ENCODE assay signal across 12 mouse cellular contexts in the genomic region with DNA sequence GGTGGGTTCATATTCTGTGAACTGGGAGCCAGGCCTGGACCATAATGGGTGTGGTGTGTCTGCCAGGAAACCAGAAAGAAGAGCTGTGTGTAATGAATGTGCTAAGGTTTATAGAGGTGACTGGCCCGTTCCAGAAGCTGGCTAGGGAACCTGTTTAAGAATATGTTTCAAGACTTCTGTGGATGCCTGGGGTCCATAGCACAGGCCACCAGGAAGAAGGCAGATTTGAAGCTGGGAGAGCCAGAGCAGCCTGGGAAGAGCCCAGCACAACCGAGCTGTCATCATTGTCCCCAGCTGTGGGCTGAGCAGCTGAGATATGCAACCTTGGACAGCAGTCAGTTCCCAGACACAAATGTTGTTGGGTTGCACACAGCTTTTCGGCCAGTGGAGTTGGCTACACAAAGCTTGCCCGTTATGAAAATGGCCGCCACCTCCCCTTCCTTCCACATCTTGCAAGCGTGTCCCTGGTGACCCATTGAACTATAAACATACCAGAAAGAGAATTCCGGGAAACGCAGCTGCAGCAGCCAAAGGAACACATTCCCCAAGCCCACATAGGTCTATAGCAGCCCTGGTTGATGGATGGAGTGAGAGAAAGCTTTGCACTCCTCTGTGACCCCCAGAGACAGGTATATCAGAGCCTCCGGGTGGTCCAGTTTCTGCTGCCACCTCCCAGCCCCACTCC. TPM values are rescaled to one million over a fixed set of nuclear protein-coding genes. Genes with fewer than 3 reads are reported as not detected.
DNase-seq lines count a peak whose midpoint lies in the region; ATAC-seq lines count a peak whose summit lies in the region.
"Had no signal": no experiment of that assay in that cellular context is flagged by ENCODE, and none has a peak within 500 bp of the region (broad histone marks: within the 10 kb centered on the region; RNA-seq: fewer than 3 reads in every experiment).

No protein-coding gene starts in this region.

- H3K27me3 ChIP-seq in kidney, embryonic 14.5 days (ENCODE audit: control insufficient read depth, insufficient read depth, low read length) = no peaks in the 10 kb centered on the region
- no peaks in the 10 kb centered on the region for H3K27me3 ChIP-seq in neural tube, embryonic 13.5 days
- H3K27me3 ChIP-seq in embryonic facial prominence, embryonic 15.5 days = no peaks in the 10 kb centered on the region
- H3K27me3 ChIP-seq in limb, embryonic 15.5 days = no peaks in the 10 kb centered on the region
- no peaks in the 10 kb centered on the region for H3K27me3 ChIP-seq in midbrain, embryonic 10.5 days (ENCODE audit: low read depth, poor library complexity, severe bottlenecking)
- H3K27me3 ChIP-seq: midbrain, embryonic 12.5 days had no signal

- no peak overlapping the region for H3K4me2 ChIP-seq in kidney, embryonic 14.5 days (replicated peaks; ENCODE audit: low read depth, low read length)
- H3K4me2 ChIP-seq in neural tube, embryonic 13.5 days = no peak overlapping the region
- no peak overlapping the region for H3K4me2 ChIP-seq in embryonic facial prominence, embryonic 15.5 days (replicated peaks)
- H3K4me2 ChIP-seq in limb, embryonic 15.5 days = peak overlapping the region; percentile 17; the same call in 1 of the 2 replicates
- H3K4me2 ChIP-seq: hindbrain, embryonic 13.5 days; midbrain, embryonic 12.5 days had no signal

- no peaks in the 10 kb centered on the region for H3K4me1 ChIP-seq in kidney, embryonic 14.5 days (ENCODE audit: control insufficient read depth, insufficient read depth, low read length)
- peaks cover 11% of the 10 kb centered on the region; the same call in 1 of the 2 replicates for H3K4me1 ChIP-seq in neural tube, embryonic 13.5 days (replicated peaks)
- peaks cover 21% of the 10 kb centered on the region for H3K4me1 ChIP-seq in embryonic facial prominence, embryonic 15.5 days
- peaks cover 36% of the 10 kb centered on the region for H3K4me1 ChIP-seq in limb, embryonic 15.5 days
- H3K4me1 ChIP-seq in midbrain, embryonic 10.5 days = peaks cover 12% of the 10 kb centered on the region

- 61% methylated on average over 9 of the region's 9 CpGs for WGBS in kidney, embryonic 14.5 days
- WGBS in neural tube, embryonic 13.5 days = 54% methylated on average over 9 of the region's 9 CpGs
- WGBS in embryonic facial prominence, embryonic 15.5 days = 56% methylated on average over 9 of the region's 9 CpGs
- 30% methylated on average over 9 of the region's 9 CpGs for WGBS in limb, embryonic 15.5 days
- WGBS in midbrain, embryonic 10.5 days = 87% methylated on average over 9 of the region's 9 CpGs

- no peak overlapping the region for H3K4me3 ChIP-seq in kidney, embryonic 14.5 days (ENCODE audit: low read length)
- no peak overlapping the region for H3K4me3 ChIP-seq in neural tube, embryonic 13.5 days
- H3K4me3 ChIP-seq in embryonic facial prominence, embryonic 15.5 days (replicated peaks) = no peak overlapping the region
- no peak overlapping the region for H3K4me3 ChIP-seq in limb, embryonic 15.5 days
- no peak overlapping the region for H3K4me3 ChIP-seq in midbrain, embryonic 10.5 days
- H3K4me3 ChIP-seq: erythroblast, embryonic 14.5 days; hindbrain, embryonic 13.5 days; midbrain, embryonic 12.5 days had no signal

- no peak for DNase-seq in kidney, adult 8-10 months
- no peak for DNase-seq in neural tube, embryonic 10.5 days (ENCODE audit: extremely low spot score, low spot score)
- DNase-seq in midbrain, embryonic 10.5 days (ENCODE audit: low spot score) = no peak
- no peak for DNase-seq in right cerebral cortex, postnatal 14 days
- DNase-seq: cerebellum, adult 2 months had no signal

- H3K36me3 ChIP-seq in kidney, embryonic 14.5 days (ENCODE audit: control insufficient read depth, insufficient read depth, low read length) = no peaks in the 10 kb centered on the region
- no peaks in the 10 kb centered on the region for H3K36me3 ChIP-seq in neural tube, embryonic 13.5 days
- no peaks in the 10 kb centered on the region for H3K36me3 ChIP-seq in embryonic facial prominence, embryonic 15.5 days
- no peaks in the 10 kb centered on the region for H3K36me3 ChIP-seq in limb, embryonic 15.5 days
- H3K36me3 ChIP-seq in midbrain, embryonic 10.5 days = no peaks in the 10 kb centered on the region
- H3K36me3 ChIP-seq: hindbrain, embryonic 13.5 days; midbrain, embryonic 12.5 days had no signal

- no peak overlapping the region for H3K9ac ChIP-seq in kidney, embryonic 14.5 days (ENCODE audit: low read depth, low read length)
- no peak overlapping the region for H3K9ac ChIP-seq in neural tube, embryonic 13.5 days
- H3K9ac ChIP-seq in embryonic facial prominence, embryonic 15.5 days = no peak overlapping the region
- no peak overlapping the region for H3K9ac ChIP-seq in limb, embryonic 15.5 days
- H3K9ac ChIP-seq: hindbrain, embryonic 13.5 days; midbrain, embryonic 12.5 days had no signal

- no peaks in the 10 kb centered on the region for H3K9me3 ChIP-seq in kidney, embryonic 14.5 days (ENCODE audit: control insufficient read depth, low read length)
- no peaks in the 10 kb centered on the region for H3K9me3 ChIP-seq in neural tube, embryonic 13.5 days
- no peaks in the 10 kb centered on the region for H3K9me3 ChIP-seq in embryonic facial prominence, embryonic 15.5 days (replicated peaks)
- H3K9me3 ChIP-seq in limb, embryonic 15.5 days = no peaks in the 10 kb centered on the region
- no peaks in the 10 kb centered on the region for H3K9me3 ChIP-seq in midbrain, embryonic 10.5 days (replicated peaks)
- H3K9me3 ChIP-seq: hindbrain, embryonic 13.5 days; midbrain, embryonic 12.5 days had no signal

- ATAC-seq in kidney, embryonic 14.5 days (ENCODE audit: low FRiP score, low TSS enrichment) = peak; percentile 63
- no peak; the same call in 1 of the 2 replicates for ATAC-seq in neural tube, embryonic 13.5 days (ENCODE audit: low read depth)
- ATAC-seq in embryonic facial prominence, embryonic 15.5 days (ENCODE audit: insufficient number of reproducible peaks, low FRiP score, low TSS enrichment, low read depth) = peak; percentile 31; the same call in 1 of the 2 replicates
- ATAC-seq in limb, embryonic 15.5 days (ENCODE audit: insufficient number of reproducible peaks, low FRiP score, low TSS enrichment, low read depth) = peak; percentile 86

- H3K27ac ChIP-seq in kidney, embryonic 14.5 days (ENCODE audit: low read depth, low read length) = no peak overlapping the region; the same call in 1 of the 2 replicates
- H3K27ac ChIP-seq in neural tube, embryonic 13.5 days (replicated peaks) = peak overlapping the region; percentile 64; the same call in 1 of the 2 replicates
- peak overlapping the region; percentile 71 for H3K27ac ChIP-seq in embryonic facial prominence, embryonic 15.5 days (replicated peaks)
- H3K27ac ChIP-seq in limb, embryonic 15.5 days = peak overlapping the region; percentile 92
- H3K27ac ChIP-seq in midbrain, embryonic 10.5 days (replicated peaks) = no peak overlapping the region; the same call in 1 of the 2 replicates
- H3K27ac ChIP-seq: hindbrain, embryonic 13.5 days; midbrain, embryonic 12.5 days had no signal

RNA-seq across cellular contexts. Expression of gene Stx16, which starts 12.4 kb away (rescaled TPM):
- 9.0 and 10.1 TPM in 2 replicates for polyA plus RNA-seq in kidney, embryonic 14.5 days (2014; fragmentation: Nextera tagmentation; extraction: Ambion mirVana)
- 10.6 and 11.6 TPM in 2 replicates for polyA plus RNA-seq in neural tube, embryonic 13.5 days (2015; fragmentation: Nextera tagmentation; extraction: Ambion mirVana)
- 11.8 and 13.4 TPM in 2 replicates for polyA plus RNA-seq in embryonic facial prominence, embryonic 15.5 days (2015; fragmentation: Nextera tagmentation; extraction: Ambion mirVana)
- 12.5 and 12.6 TPM in 2 replicates for polyA plus RNA-seq in limb, embryonic 15.5 days (2015; fragmentation: Nextera tagmentation; extraction: Ambion mirVana)
- polyA plus RNA-seq in midbrain, embryonic 10.5 days (2016; fragmentation: Nextera tagmentation; extraction: Ambion mirVana) = 7.8 and 12.2 TPM in 2 replicates

RNA-seq across cellular contexts. Expression of gene Npepl1, which starts 46.5 kb away (rescaled TPM):
- polyA plus RNA-seq in kidney, embryonic 14.5 days (2014; fragmentation: Nextera tagmentation; extraction: Ambion mirVana) = 29.8 and 41.3 TPM in 2 replicates
- polyA plus RNA-seq in neural tube, embryonic 13.5 days (2015; fragmentation: Nextera tagmentation; extraction: Ambion mirVana) = 18.0 and 18.1 TPM in 2 replicates
- 66.8 and 74.4 TPM in 2 replicates for polyA plus RNA-seq in embryonic facial prominence, embryonic 15.5 days (2015; fragmentation: Nextera tagmentation; extraction: Ambion mirVana)
- polyA plus RNA-seq in limb, embryonic 15.5 days (2015; fragmentation: Nextera tagmentation; extraction: Ambion mirVana) = 69.9 and 86.1 TPM in 2 replicates
- polyA plus RNA-seq in midbrain, embryonic 10.5 days (2016; fragmentation: Nextera tagmentation; extraction: Ambion mirVana) = 41.2 and 44.9 TPM in 2 replicates

Comparison
In these comparisons a context has a peak if more than half of its experiments do, and no peak if none do; other contexts are left out.
1. H3K27ac ChIP-seq: peak in neural tube, embryonic 13.5 days (single experiment), embryonic facial prominence, embryonic 15.5 days (single experiment) and limb, embryonic 15.5 days (single experiment); none in kidney, embryonic 14.5 days (single experiment) and midbrain, embryonic 10.5 days (single experiment).